Mouse (Mus musculus) midbrain, embryonic 11.5 days (tissue): ENCODE measurements around the gene Galk1. TPM values are rescaled to one million over a fixed set of nuclear protein-coding genes. Genes with fewer than 3 reads are reported as not detected.

Experiments
- ATAC-seq: fragments of 200-750 bp; cut with Nextera tagmentation; 2 replicates; pipeline ENCODE4 v1.8.0; 2017; ENCODE audit warnings: moderate TSS enrichment, moderate library complexity; ENCODE audit not compliant: low FRiP score
- DNase-seq: peaks from one replicate; pipeline ENCODE4 v3.0.0; 2015; ENCODE audit warnings: low spot score; ENCODE audit errors: missing footprints
- H3K27ac ChIP-seq: fragments of 300-500 bp; sonication (generic); 2 replicates; pipeline ENCODE4 v1.5.1; 2014; ENCODE audit warnings: low read depth, low read length
- H3K27me3 ChIP-seq: fragments of 300-500 bp; sonication (generic); 2 replicates; pipeline ENCODE4 v1.6.1; 2014; ENCODE audit warnings: mild to moderate bottlenecking, low read length, moderate library complexity, mixed read lengths; ENCODE audit not compliant: control insufficient read depth, insufficient read depth
- H3K36me3 ChIP-seq: fragments of 300-500 bp; sonication (generic); 2 replicates; pipeline ENCODE4 v1.6.1; 2014; ENCODE audit warnings: mild to moderate bottlenecking, low read length, moderate library complexity, mixed read lengths; ENCODE audit not compliant: control insufficient read depth, insufficient read depth
- H3K4me1 ChIP-seq: fragments of 300-500 bp; sonication (generic); 2 replicates; pipeline ENCODE4 v1.6.1; 2014; ENCODE audit warnings: low read length; ENCODE audit not compliant: control insufficient read depth, insufficient read depth
- H3K4me2 ChIP-seq: fragments of 300-500 bp; sonication (generic); 2 replicates; pipeline ENCODE4 v1.6.1; 2014; ENCODE audit warnings: mild to moderate bottlenecking, moderate library complexity
- H3K4me3 ChIP-seq: fragments of 300-500 bp; sonication (generic); 2 replicates; pipeline ENCODE4 v1.5.1; 2014; ENCODE audit warnings: low read depth, low read length
- H3K9ac ChIP-seq: fragments of 300-500 bp; sonication (generic); 2 replicates; pipeline ENCODE4 v1.6.1; 2014; ENCODE audit warnings: low read length
- H3K9me3 ChIP-seq: fragments of 300-500 bp; sonication (generic); 2 replicates; pipeline ENCODE4 v1.6.1; 2016; ENCODE audit warnings: low read length; ENCODE audit not compliant: control insufficient read depth
- WGBS: fragments of 180-500 bp; shearing (Covaris S2); extraction: QIAGEN DNeasy Blood & Tissue Kit; methylation state at CpG from one replicate; pipeline ENCODE4 v1.1.7; 2014; 5-methylcytosine and 5-hydroxymethylcytosine counted together
- polyA plus RNA-seq: library from polyadenylated mRNA; unstranded; fragments of >200 nt; fragmentation: Nextera tagmentation; extraction: Ambion mirVana; gene quantifications from 2 replicates; pipeline ENCODE4 v1.2.1, GENCODE M21; 2014

Gene Galk1
- polyA plus RNA-seq, 1 experiment from 2014 or later, result 93.4 TPM

GRCm38 (mm10) chr11:115959018-115959417 lies 53.5 kb downstream of the Galk1 start:
- H3K9ac ChIP-seq, result no peak overlapping the region
- WGBS, result 95% methylated on average over 9 of the region's 9 CpGs
- no peaks in the 10 kb centered on the region for H3K9me3 ChIP-seq
- peaks cover 37% of the 10 kb centered on the region for H3K36me3 ChIP-seq
- H3K27me3 ChIP-seq, result no peaks in the 10 kb centered on the region
- ATAC-seq (no peak), DNase-seq (no peak)
- H3K27ac ChIP-seq, result no peak overlapping the region
- H3K4me2 ChIP-seq, result no peak overlapping the region
- H3K4me3 ChIP-seq, result no peak overlapping the region
- peaks cover 10% of the 10 kb centered on the region for H3K4me1 ChIP-seq

Other genes starting within 250 kb of the Galk1 start
- 15.1 and 16.7 TPM in 2 replicates for gene Tmem94, start 247.3 kb downstream of the Galk1 start, polyA plus RNA-seq
- 10.4 and 11.7 TPM in 2 replicates for gene Caskin2, start 199.1 kb downstream of the Galk1 start, polyA plus RNA-seq
- gene Tsen54, start 198.0 kb downstream of the Galk1 start, polyA plus RNA-seq, result 20.8 and 21.7 TPM in 2 replicates
- 2.4 and 2.5 TPM in 2 replicates for gene Llgl2, start 188.7 kb downstream of the Galk1 start, polyA plus RNA-seq
- not detected in 2 replicates for gene Myo15b, start 154.3 kb downstream of the Galk1 start, polyA plus RNA-seq
- 0.27 and 0.59 TPM in 2 replicates for gene Smim5, start 112.8 kb downstream of the Galk1 start, polyA plus RNA-seq
- 0.46 TPM in 1 of 2 replicates, not detected in the other for gene Smim6, start 100.7 kb downstream of the Galk1 start, polyA plus RNA-seq
- 58.3 and 61.5 TPM in 2 replicates for gene Sap30bp, start 79.4 kb downstream of the Galk1 start, polyA plus RNA-seq
- gene Recql5, start 79.2 kb downstream of the Galk1 start, polyA plus RNA-seq, result 16.1 and 18.4 TPM in 2 replicates
- 0.23 and 0.25 TPM in 2 replicates for gene Itgb4, start 38.0 kb downstream of the Galk1 start, polyA plus RNA-seq
- 1,982 and 2,171 TPM in 2 replicates for gene H3f3b, start 15.2 kb upstream of the Galk1 start, polyA plus RNA-seq
- 23.4 and 24.1 TPM in 2 replicates for gene Unk, start 17.6 kb upstream of the Galk1 start, polyA plus RNA-seq
- 0.82 and 1.1 TPM in 2 replicates for gene Unc13d, start 65.2 kb upstream of the Galk1 start, polyA plus RNA-seq
- gene Wbp2, start 74.3 kb upstream of the Galk1 start, polyA plus RNA-seq, result 84.9 and 86.8 TPM in 2 replicates
- 2.7 TPM in 2 replicates for gene Trim47, start 114.5 kb upstream of the Galk1 start, polyA plus RNA-seq
- gene Trim65, start 118.4 kb upstream of the Galk1 start, polyA plus RNA-seq, result 1.3 TPM in 2 replicates
- 96.3 and 97.0 TPM in 2 replicates for gene Mrpl38, start 126.1 kb upstream of the Galk1 start, polyA plus RNA-seq
- gene Fbf1, start 155.4 kb upstream of the Galk1 start, polyA plus RNA-seq, result 28.7 and 30.1 TPM in 2 replicates
- 48.6 and 55.6 TPM in 2 replicates for gene Ten1, start 186.1 kb upstream of the Galk1 start, polyA plus RNA-seq
- gene Acox1, start 186.3 kb upstream of the Galk1 start, polyA plus RNA-seq, result 32.8 and 36.1 TPM in 2 replicates
- 0.26 TPM in 2 replicates for gene Evpl, start 225.4 kb upstream of the Galk1 start, polyA plus RNA-seq